Mouse (Mus musculus): Measurements from ENCODE around the gene Hsf5.

- no peak for TF ChIP-seq POLR2A (IDR thresholded peaks at IDR 0.05; ENCODE audit: low read depth, low read length)
- no peak for TF ChIP-seq CTCF (IDR thresholded peaks at IDR 0.05; ENCODE audit: borderline replicate concordance, insufficient read depth, low read length)
Measured at GRCm38 (mm10) chr11:87698126-87698525, 81.2 kb downstream of the Hsf5 start.

Data from embryonic fibroblast, embryonic 13.5 days (primary cell).